Mouse (Mus musculus): Measurements from ENCODE around the gene Mrpl2. TPM values are rescaled to one million over a fixed set of nuclear protein-coding genes. Genes with fewer than 3 reads are reported as not detected.
A peak's percentile ranks its signal among the peaks of the same experiment; 100 is the strongest.

Gene Mrpl2
- polyA plus RNA-seq, 1 experiment from 2014 or later = 74.9 TPM

DNA sequence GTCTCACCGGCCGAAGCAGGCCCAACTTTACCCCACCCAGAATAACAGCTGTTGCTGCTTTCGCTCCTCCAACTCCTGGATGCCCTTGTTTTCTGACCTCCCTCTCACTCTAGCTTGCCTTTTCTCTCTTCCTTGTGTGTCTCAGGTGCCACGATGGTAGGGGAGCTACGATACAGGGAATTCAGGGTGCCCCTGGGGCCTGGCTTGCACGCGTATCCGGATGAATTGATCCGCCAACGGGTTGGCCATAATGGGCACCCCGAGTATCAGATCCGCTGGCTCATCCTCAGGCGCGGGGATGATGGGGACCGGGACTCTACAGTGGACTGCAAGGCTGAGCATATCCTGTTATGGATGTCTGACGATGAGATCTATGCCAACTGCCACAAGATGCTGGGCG, 5.3 kb downstream of the Mrpl2 start:
- H3K4me1 ChIP-seq (replicated peaks; ENCODE audit: control insufficient read depth, insufficient read depth, low read length) = peaks cover 31% of the 10 kb centered on the region
- no peaks in the 10 kb centered on the region for H3K27me3 ChIP-seq (replicated peaks; ENCODE audit: control insufficient read depth, insufficient read depth, low read length)
- peak overlapping the region; percentile 83 for H3K4me2 ChIP-seq (ENCODE audit: low read length)
- ATAC-seq = no peak
- peaks cover 12% of the 10 kb centered on the region for H3K36me3 ChIP-seq (ENCODE audit: control insufficient read depth, insufficient read depth)
- no peaks in the 10 kb centered on the region for H3K9me3 ChIP-seq (ENCODE audit: control insufficient read depth, low read length)
- WGBS = 75% methylated on average over 17 of the region's 17 CpGs
- peak overlapping the region; percentile 64 for H3K4me3 ChIP-seq (replicated peaks; ENCODE audit: low read length)
- H3K9ac ChIP-seq (replicated peaks; ENCODE audit: low read depth, low read length) = peak overlapping the region; percentile 88
- 0 out of 2 replicates have a peak overlapping the region, but pooled peaks have one; percentile 8 for H3K27ac ChIP-seq (ENCODE audit: low read length)

- Histone ChIP-seq H3K9ac (replicated peaks; ENCODE audit: low read depth, low read length) (peak overlapping the region; percentile 88; the same call in 1 of the 2 replicates), H3K27ac (ENCODE audit: low read length) (no peak overlapping the region), H3K36me3 (ENCODE audit: control insufficient read depth, insufficient read depth) (peaks cover 12% of the 10 kb centered on the region), H3K4me2 (ENCODE audit: low read length) (peak overlapping the region; percentile 83), H3K4me3 (replicated peaks; ENCODE audit: low read length) (peak overlapping the region; percentile 5; the same call in 1 of the 2 replicates), H3K9me3 (ENCODE audit: control insufficient read depth, low read length) (no peaks in the 10 kb centered on the region), H3K27me3 (replicated peaks; ENCODE audit: control insufficient read depth, insufficient read depth, low read length) (no peaks in the 10 kb centered on the region), H3K4me1 (replicated peaks; ENCODE audit: control insufficient read depth, insufficient read depth, low read length) (peaks cover 26% of the 10 kb centered on the region)
- 70% methylated on average over 20 of the region's 20 CpGs for WGBS
- ATAC-seq = no peak
Observed at GRCm38 (mm10) chr17:46651755-46652547, 5.9 kb downstream of the Mrpl2 start.

DNA sequence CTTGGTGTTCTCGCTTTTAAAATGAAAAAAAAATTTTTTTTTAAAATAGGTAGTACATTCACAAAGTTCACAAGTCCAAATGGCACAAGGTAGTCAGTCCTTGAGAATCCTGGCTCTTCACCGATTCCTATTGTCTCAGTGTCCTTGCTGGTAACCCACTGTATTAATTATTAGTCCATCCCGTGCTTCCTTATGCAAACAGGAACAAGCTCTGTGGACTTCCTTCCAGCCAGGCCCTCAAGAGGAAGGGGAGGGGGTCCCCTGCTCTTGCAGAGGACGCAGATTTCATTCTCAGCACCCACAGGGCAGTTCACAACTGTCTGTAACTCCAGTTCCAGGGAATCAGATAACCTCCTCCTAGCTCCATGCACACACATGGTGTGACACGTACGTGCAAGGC, 10.0 kb downstream of the Mrpl2 start:
- Histone ChIP-seq H3K9ac (replicated peaks; ENCODE audit: low read depth, low read length) (no peak overlapping the region), H3K4me1 (replicated peaks; ENCODE audit: control insufficient read depth, insufficient read depth, low read length) (peaks cover 17% of the 10 kb centered on the region), H3K4me2 (ENCODE audit: low read length) (no peak overlapping the region), H3K4me3 (replicated peaks; ENCODE audit: low read length) (no peak overlapping the region), H3K9me3 (ENCODE audit: control insufficient read depth, low read length) (no peaks in the 10 kb centered on the region), H3K36me3 (ENCODE audit: control insufficient read depth, insufficient read depth) (peaks cover 23% of the 10 kb centered on the region), H3K27ac (ENCODE audit: low read length) (no peak overlapping the region), H3K27me3 (replicated peaks; ENCODE audit: control insufficient read depth, insufficient read depth, low read length) (no peaks in the 10 kb centered on the region)
- ATAC-seq = no peak
- 79% methylated on average over 6 of the region's 6 CpGs for WGBS

GRCm38 (mm10) chr17:46661351-46661750, 15.3 kb downstream of the Mrpl2 start:
- Histone ChIP-seq H3K4me2 (ENCODE audit: low read length) (no peak overlapping the region), H3K36me3 (ENCODE audit: control insufficient read depth, insufficient read depth) (peaks cover 31% of the 10 kb centered on the region), H3K27me3 (replicated peaks; ENCODE audit: control insufficient read depth, insufficient read depth, low read length) (no peaks in the 10 kb centered on the region), H3K9me3 (ENCODE audit: control insufficient read depth, low read length) (no peaks in the 10 kb centered on the region), H3K27ac (ENCODE audit: low read length) (no peak overlapping the region), H3K4me3 (replicated peaks; ENCODE audit: low read length) (no peak overlapping the region), H3K9ac (replicated peaks; ENCODE audit: low read depth, low read length) (no peak overlapping the region), H3K4me1 (replicated peaks; ENCODE audit: control insufficient read depth, insufficient read depth, low read length) (no peaks in the 10 kb centered on the region)
- 92% methylated on average over 9 of the region's 9 CpGs for WGBS
- no peak for ATAC-seq

DNA sequence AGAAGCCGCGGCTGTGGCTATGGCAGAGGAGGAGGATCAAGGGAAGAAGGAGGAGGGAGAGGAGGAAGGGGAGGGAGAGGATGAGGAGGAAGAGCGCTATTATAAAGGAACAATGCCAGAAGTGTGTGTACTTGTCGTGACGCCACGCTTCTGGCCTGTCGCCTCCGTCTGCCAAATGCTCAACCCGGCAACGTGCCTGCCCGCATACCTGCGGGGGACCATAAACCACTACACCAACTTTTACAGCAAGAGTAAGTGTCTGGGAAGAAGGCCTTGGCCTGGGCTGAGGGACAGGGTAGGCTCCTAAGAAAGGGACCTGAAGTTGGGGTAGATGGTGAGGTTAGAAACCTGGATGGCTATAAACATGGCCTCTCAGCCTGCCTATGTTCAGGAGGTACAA, 16.0 kb downstream of the Mrpl2 start:
- no peak for ATAC-seq
- WGBS = 91% methylated on average over 12 of the region's 12 CpGs

GRCm38 (mm10) chr17:46662730-46663129, 16.7 kb downstream of the Mrpl2 start:
- Histone ChIP-seq H3K27ac (ENCODE audit: low read length) (no peak overlapping the region), H3K36me3 (ENCODE audit: control insufficient read depth, insufficient read depth) (peaks cover 34% of the 10 kb centered on the region), H3K9ac (replicated peaks; ENCODE audit: low read depth, low read length) (no peak overlapping the region), H3K4me2 (ENCODE audit: low read length) (no peak overlapping the region), H3K27me3 (replicated peaks; ENCODE audit: control insufficient read depth, insufficient read depth, low read length) (no peaks in the 10 kb centered on the region), H3K9me3 (ENCODE audit: control insufficient read depth, low read length) (no peaks in the 10 kb centered on the region), H3K4me3 (replicated peaks; ENCODE audit: low read length) (no peak overlapping the region), H3K4me1 (replicated peaks; ENCODE audit: control insufficient read depth, insufficient read depth, low read length) (no peaks in the 10 kb centered on the region)
- ATAC-seq = no peak
- WGBS = 86% methylated on average over 5 of the region's 5 CpGs

More for the DNA sequence above, 16.0 kb downstream of the Mrpl2 start:
- no peak overlapping the region for H3K9ac ChIP-seq (replicated peaks; ENCODE audit: low read depth, low read length)
- no peaks in the 10 kb centered on the region for H3K9me3 ChIP-seq (ENCODE audit: control insufficient read depth, low read length)
- no peaks in the 10 kb centered on the region for H3K4me1 ChIP-seq (replicated peaks; ENCODE audit: control insufficient read depth, insufficient read depth, low read length)
- H3K4me3 ChIP-seq (replicated peaks; ENCODE audit: low read length) = no peak overlapping the region
- H3K4me2 ChIP-seq (ENCODE audit: low read length) = no peak overlapping the region
- no peak overlapping the region for H3K27ac ChIP-seq (ENCODE audit: low read length)
- H3K27me3 ChIP-seq (replicated peaks; ENCODE audit: control insufficient read depth, insufficient read depth, low read length) = no peaks in the 10 kb centered on the region
- H3K36me3 ChIP-seq (ENCODE audit: control insufficient read depth, insufficient read depth) = peaks cover 33% of the 10 kb centered on the region

DNA sequence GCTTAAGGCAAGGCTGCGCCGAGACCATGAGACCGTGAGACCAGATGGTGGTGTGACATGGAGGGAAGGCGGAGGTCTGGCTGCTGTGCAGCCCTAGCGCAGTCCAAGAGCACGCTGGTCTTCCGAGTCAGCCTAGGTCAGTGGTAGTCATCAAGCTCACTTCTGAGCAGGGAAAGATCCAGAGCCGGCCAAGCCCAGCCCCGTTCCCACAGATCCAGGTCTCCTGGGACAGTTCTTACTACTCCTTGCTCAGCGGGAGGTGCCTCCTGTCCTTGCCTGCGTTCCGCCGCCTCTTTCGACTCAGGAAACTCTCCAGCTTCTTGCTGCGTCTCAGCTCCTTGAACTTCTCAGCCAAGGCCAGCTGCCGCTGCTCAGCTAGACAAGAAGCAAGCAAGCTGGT, 21.7 kb downstream of the Mrpl2 start:
- Histone ChIP-seq H3K4me2 (ENCODE audit: low read length) (no peak overlapping the region), H3K4me3 (replicated peaks; ENCODE audit: low read length) (no peak overlapping the region), H3K27ac (ENCODE audit: low read length) (no peak overlapping the region), H3K9ac (replicated peaks; ENCODE audit: low read depth, low read length) (no peak overlapping the region), H3K4me1 (replicated peaks; ENCODE audit: control insufficient read depth, insufficient read depth, low read length) (no peaks in the 10 kb centered on the region), H3K27me3 (replicated peaks; ENCODE audit: control insufficient read depth, insufficient read depth, low read length) (no peaks in the 10 kb centered on the region), H3K36me3 (ENCODE audit: control insufficient read depth, insufficient read depth) (peaks cover 31% of the 10 kb centered on the region), H3K9me3 (ENCODE audit: control insufficient read depth, low read length) (no peaks in the 10 kb centered on the region)
- WGBS = 92% methylated on average over 16 of the region's 16 CpGs
- no peak for ATAC-seq

DNA sequence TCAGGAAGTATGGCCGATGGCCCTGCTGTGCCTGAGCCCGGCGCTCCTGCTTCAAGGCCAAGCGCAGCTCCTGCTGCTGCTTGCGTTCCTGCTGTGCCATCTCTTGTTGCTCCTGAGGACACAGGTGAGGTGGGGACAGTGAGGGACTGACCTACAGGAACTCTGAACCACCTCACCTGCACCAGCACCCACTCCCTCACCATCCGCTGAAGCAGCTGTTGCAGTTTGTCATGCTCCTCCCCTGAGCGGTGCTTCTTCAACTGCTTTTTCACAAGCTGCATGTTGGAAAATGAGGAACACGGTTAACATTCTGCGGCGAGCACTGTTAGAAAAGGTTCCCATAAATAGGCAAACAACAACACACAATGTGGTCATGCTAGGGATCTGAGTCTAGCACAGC, 23.9 kb downstream of the Mrpl2 start:
- no peak overlapping the region for H3K9ac ChIP-seq (replicated peaks; ENCODE audit: low read depth, low read length)
- no peak overlapping the region for H3K27ac ChIP-seq (ENCODE audit: low read length)
- H3K27me3 ChIP-seq (replicated peaks; ENCODE audit: control insufficient read depth, insufficient read depth, low read length) = no peaks in the 10 kb centered on the region
- ATAC-seq = no peak
- WGBS = 96% methylated on average over 10 of the region's 10 CpGs
- peaks cover 14% of the 10 kb centered on the region for H3K4me1 ChIP-seq (replicated peaks; ENCODE audit: control insufficient read depth, insufficient read depth, low read length)
- no peak overlapping the region for H3K4me3 ChIP-seq (replicated peaks; ENCODE audit: low read length)
- H3K36me3 ChIP-seq (ENCODE audit: control insufficient read depth, insufficient read depth) = peaks cover 17% of the 10 kb centered on the region; the same call in 1 of the 2 replicates
- no peak overlapping the region for H3K4me2 ChIP-seq (ENCODE audit: low read length)
- H3K9me3 ChIP-seq (ENCODE audit: control insufficient read depth, low read length) = no peaks in the 10 kb centered on the region

GRCm38 (mm10) chr17:46673850-46674529, 28.0 kb downstream of the Mrpl2 start, which contains the start of gene Rrp36:
Rrp36 (minus strand) TSS chr17:46674352.
- peaks cover 20% of the 10 kb centered on the region for H3K36me3 ChIP-seq (ENCODE audit: control insufficient read depth, insufficient read depth)
- WGBS = under 1% methylated on average over 43 of the region's 43 CpGs
- H3K9me3 ChIP-seq (ENCODE audit: control insufficient read depth, low read length) = no peaks in the 10 kb centered on the region
- peak within 1 kb of the TSS; percentile 75 for H3K27ac ChIP-seq (ENCODE audit: low read length)
- ATAC-seq = peak; percentile 95
- H3K4me1 ChIP-seq (replicated peaks; ENCODE audit: control insufficient read depth, insufficient read depth, low read length) = peaks cover 21% of the 10 kb centered on the region
- H3K4me2 ChIP-seq (ENCODE audit: low read length) = peak within 1 kb of the TSS; percentile 95
- H3K9ac ChIP-seq (replicated peaks; ENCODE audit: low read depth, low read length) = peak within 1 kb of the TSS; percentile 72
- H3K4me3 ChIP-seq (replicated peaks; ENCODE audit: low read length) = peak within 1 kb of the TSS; percentile 96
- H3K27me3 ChIP-seq (replicated peaks; ENCODE audit: control insufficient read depth, insufficient read depth, low read length) = no peaks in the 10 kb centered on the region

Measured in forebrain, embryonic 16.5 days (tissue).